Mouse (Mus musculus): ENCODE measurements around the gene Sepsecs.

Gene Sepsecs

DNA sequence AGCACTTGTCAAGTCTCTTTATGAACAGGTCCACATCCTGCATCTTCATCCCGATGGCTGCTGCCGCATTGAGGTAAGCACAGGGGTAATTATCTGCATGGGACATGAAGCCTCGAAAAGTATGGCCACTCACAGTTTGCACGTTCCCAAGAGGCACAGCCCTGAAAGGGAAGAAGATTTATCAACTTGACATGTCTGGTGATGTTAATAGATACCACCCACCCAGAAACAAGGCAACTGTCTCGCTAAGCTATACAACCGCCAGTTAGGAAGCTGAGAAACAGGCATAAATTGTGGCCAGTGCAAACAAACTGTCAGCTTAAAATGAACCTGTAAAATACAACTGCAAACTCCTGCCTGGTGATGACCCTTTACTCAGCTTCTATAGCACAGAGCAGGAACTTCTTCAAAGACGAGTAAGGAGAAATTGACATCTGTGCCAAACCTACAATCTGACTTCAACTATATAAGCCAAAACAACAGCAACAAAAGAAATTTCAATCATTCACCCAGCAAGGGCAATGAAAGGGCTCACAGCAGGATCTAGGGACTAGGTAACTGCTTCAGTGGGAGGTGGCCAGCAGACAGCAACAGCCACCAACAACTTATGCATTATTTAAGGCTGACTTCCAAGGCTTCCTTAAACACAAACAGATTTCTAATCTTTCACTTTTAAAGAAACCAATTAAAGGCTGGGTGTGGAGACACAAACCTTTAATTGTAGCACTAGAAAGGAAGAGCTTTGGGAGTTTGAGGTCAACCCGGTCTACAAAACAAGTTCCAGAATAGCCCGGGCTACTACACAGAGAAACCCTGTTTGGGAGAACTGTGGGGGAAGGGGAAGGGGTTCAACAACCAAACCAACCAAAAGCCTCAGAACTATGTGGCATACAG is 25.3 kb downstream of the Sepsecs start:
- DNase-seq = no peak

DNA sequence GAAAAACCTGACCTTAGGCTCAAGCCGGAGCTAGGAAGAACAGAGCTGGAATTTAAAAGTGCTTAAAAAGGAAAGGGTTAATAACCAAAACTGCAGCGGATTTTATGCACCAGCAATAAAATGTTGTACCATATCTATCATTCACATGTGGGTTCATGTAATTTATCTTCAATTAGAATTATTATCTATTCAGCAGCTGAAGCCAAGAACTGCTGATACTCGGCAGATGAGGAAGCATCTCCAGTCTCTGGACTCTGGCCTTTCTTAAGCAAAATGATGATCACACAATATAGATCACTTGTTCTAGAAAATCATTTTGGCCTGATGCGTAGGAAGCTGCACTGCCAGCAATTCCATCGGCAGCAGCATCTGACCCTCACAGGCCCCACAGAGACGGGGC is 27.8 kb downstream of the Sepsecs start:
- DNase-seq = no peak

DNA sequence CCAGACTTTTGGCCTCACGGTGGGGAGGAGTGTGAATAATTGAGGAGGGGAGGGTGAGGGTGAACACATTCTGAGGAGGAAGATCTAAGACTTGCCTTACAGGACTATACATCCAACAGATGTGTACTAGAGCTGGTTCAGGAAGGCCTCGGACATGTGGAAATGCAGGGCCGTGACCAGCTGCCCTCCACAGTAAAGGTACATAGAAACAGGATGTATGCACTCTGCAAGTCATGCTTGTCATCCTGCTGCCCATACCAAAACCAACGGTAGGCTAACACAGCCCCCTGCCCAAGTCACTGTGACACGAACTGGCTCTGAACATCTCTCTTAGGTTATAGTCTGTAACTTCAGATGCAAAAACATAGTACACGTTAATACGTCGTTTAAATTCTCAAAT is 30.6 kb downstream of the Sepsecs start:
- DNase-seq = no peak

- no peak for DNase-seq
These were observed 31.5 kb downstream of the Sepsecs start for GRCm38 (mm10) chr5:52638006-52638405.

- no peak for DNase-seq
These were observed 32.6 kb downstream of the Sepsecs start for GRCm38 (mm10) chr5:52636923-52637322.

GRCm38 (mm10) chr5:52636025-52636755 is 33.3 kb downstream of the Sepsecs start:
- DNase-seq = no peak

GRCm38 (mm10) chr5:52634017-52634416 is 35.5 kb downstream of the Sepsecs start:
- peak; percentile 84 for DNase-seq

GRCm38 (mm10) chr5:52630541-52630940 is 39.0 kb downstream of the Sepsecs start:
- DNase-seq = no peak

- no peak for DNase-seq
These were observed 40.3 kb downstream of the Sepsecs start for GRCm38 (mm10) chr5:52629214-52629613.

DNA sequence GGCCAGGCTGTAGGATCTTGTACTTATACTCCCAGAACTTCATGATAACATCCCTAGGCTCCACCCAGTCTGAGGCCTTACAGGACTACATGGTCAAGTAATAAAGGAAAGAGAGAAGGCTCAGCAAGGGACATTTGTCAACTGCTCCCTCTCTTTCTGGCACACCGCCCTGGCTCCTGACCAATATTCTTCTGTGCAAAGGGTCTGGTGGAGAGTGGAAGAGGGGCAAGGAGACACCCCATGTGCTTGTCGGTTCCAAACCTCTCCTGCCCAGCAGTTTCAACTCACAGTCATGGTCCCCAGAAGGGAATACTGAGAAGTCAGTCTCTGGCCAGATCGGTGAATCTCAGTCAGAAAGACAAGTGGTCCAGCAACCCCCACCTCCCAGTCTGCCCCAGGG is 40.7 kb downstream of the Sepsecs start:
- no peak for DNase-seq

DNA sequence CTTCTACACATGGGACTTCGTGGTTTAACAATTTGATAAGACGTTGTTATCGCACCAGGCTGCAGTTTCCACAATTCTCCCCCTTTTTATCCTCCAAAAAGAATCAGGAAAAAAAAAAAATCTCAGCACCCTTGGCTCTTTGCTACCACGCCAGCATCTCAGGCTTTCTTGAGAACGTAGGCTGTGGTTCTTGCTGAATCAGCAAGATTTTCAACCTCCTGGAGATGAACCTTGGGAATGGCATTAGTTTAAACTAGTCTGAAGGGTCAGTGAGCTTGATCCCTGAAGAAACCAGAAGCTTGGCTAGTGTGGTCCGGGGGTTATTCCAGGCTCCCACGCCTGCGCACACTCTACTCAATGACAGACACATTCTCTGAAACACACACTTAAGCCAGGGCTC is 41.8 kb downstream of the Sepsecs start:
- DNase-seq = no peak

- DNase-seq = no peak
These were observed 43.4 kb downstream of the Sepsecs start for GRCm38 (mm10) chr5:52626092-52626491.

DNA sequence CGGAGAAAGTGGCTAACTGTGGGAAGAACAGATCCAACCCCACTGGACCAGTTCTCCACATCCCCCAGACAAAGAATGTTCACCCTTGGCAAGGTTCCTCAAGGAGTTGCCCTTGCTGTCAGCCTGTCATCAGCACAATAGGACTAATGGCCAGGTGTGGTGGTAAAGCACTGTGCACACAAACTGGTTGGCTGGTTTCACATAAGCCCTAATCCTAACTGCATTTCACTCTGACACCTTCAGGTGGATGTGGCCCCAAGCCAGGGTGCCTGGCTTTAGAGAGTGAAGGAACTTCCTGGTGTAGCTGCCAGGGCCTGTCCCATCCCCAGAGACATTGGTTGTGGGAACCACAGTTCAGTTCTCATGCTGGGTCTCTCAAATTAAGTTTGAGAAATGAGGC is 44.6 kb downstream of the Sepsecs start:
- DNase-seq = no peak

GRCm38 (mm10) chr5:52623099-52623498 is 46.4 kb downstream of the Sepsecs start:
- DNase-seq = no peak

GRCm38 (mm10) chr5:52618348-52619270 is 50.9 kb downstream of the Sepsecs start:
- peak; percentile 74 for DNase-seq

DNA sequence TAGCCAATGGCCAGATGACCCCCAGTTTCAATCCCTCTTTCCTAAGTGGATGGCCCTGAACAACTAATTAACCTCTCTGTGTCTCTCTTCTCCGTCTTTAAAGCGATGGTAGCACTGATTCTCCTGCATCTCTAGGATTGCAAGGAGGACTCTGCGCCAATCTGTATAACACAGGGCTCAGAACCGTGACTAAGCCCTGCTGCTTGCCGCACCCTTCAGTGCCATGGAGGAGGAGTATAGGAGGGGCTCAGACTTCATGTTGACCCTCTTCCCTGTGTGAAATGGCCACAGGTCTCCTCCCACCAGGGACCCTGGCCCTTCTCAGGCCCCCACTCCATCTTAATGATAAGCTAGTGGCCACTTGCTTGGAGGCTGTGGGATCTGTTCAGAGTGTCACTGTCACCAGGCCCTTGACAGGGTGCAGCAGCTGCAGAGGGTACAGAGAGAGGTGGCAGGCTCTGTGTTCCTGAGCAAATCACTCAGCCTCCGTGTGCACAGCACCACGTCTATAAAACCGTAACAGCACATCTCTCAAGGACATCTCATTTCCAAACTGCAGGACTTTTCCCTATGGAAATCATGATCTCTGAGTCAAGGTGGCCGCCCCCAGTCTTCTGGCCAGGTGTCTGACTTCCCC is 51.7 kb downstream of the Sepsecs start:
- DNase-seq = no peak

- DNase-seq = no peak
These were observed 53.0 kb downstream of the Sepsecs start for GRCm38 (mm10) chr5:52616549-52616948.

- DNase-seq = peak; percentile 23
These were observed 54.1 kb downstream of the Sepsecs start for GRCm38 (mm10) chr5:52615421-52615820.

DNA sequence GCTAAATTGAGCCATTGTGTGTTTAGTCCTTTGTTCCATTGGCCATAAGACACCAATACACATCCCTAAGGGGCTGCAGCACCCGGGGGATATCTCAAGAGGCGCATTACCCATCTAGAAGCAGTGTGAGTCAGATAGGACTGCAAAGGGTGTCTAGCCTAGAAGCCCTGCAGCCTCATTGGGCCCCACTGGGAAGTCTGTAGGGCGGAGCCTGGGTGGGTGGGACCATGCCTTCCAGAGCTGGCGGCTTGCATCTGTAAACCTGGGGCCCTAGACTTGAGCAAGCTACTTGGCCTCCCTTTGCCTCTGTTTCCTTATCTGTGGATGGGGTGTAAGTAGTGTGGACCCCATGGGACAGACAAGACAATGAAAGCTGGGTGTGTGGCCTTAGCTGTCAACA is 54.8 kb downstream of the Sepsecs start:
- peak; percentile 30 for DNase-seq

DNA sequence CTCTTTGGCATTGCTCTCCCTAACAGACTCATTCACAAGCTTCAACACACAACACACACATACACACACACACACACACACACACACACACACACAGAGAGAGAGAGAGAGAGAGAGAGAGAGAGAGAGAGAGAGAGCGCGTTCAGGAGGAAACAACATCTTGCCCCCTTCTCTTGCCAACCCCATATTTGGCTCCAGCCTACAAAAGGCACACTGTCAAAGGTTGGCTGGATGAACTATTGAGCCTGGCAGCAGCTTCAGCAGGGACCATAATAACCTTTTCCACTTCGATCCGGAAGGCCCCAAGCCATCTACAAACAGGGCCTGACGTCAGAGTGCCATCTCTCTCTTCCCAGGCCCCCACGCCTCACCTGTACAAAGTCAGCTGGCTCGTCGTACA is 56.7 kb downstream of the Sepsecs start:
- DNase-seq = no peak

- DNase-seq = no peak
These were observed 58.1 kb downstream of the Sepsecs start for GRCm38 (mm10) chr5:52611315-52611895.

DNA sequence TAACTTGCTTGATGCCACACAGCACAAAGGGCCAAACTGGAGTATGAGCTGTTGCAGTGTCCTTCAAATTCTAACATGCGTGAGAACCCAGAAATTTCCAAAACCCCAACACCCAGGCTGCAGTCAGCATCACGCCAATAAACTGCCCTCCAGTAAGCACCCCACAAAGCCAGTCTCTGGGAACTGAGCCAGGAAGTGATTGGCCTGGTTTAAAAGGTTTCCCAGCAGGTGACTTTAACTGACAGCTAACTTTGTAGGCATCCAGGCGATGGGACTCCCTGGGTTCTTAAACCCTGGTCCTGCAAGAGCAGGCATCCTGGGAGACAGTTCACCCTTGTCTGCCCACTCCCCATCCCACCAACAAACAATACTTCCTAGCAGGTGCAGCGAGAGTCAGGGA is 59.2 kb downstream of the Sepsecs start:
- no peak for DNase-seq

All from thymus, postnatal 14 days (tissue).